In genomic region chr4:65820236-65820635, GRCm38 (mm10) we compare ENCODE assay signal across 21 mouse cellular contexts.
DNase-seq lines count a peak whose midpoint lies in the region; ATAC-seq lines count a peak whose summit lies in the region.
"Had no signal": no experiment of that assay in that cellular context is flagged by ENCODE, and none has a peak within 500 bp of the region (broad histone marks: within the 10 kb centered on the region; RNA-seq: fewer than 3 reads in every experiment).

No protein-coding gene starts in this region.

- no peaks in the 10 kb centered on the region for H3K27me3 ChIP-seq in forebrain, embryonic 12.5 days
- H3K27me3 ChIP-seq in forebrain, embryonic 10.5 days (ENCODE audit: poor library complexity, severe bottlenecking) = no peaks in the 10 kb centered on the region
- no peaks in the 10 kb centered on the region for H3K27me3 ChIP-seq in hindbrain, embryonic 13.5 days
- H3K27me3 ChIP-seq in hindbrain, embryonic 14.5 days (ENCODE audit: control insufficient read depth, insufficient read depth, low read length) = no peaks in the 10 kb centered on the region
- H3K27me3 ChIP-seq in neural tube, embryonic 14.5 days (ENCODE audit: control insufficient read depth, insufficient read depth, low read length) = no peaks in the 10 kb centered on the region
- H3K27me3 ChIP-seq in neural tube, embryonic 15.5 days (replicated peaks) = no peaks in the 10 kb centered on the region
- H3K27me3 ChIP-seq: heart, embryonic 12.5 days; kidney, embryonic 15.5 days; limb, embryonic 15.5 days; liver, embryonic 15.5 days had no signal

- no peak for DNase-seq in forebrain, embryonic 10.5 days (ENCODE audit: extremely low spot score, low spot score)
- DNase-seq in hindbrain, embryonic 14.5 days (ENCODE audit: low spot score) = no peak
- no peak for DNase-seq in right cerebral cortex, postnatal 25 days
- no peak for DNase-seq in embryo, embryonic 9.5 days (ENCODE audit: extremely low spot score)
- DNase-seq: adrenal gland, postnatal 10 days; cerebellum, postnatal 25 days; embryo, embryonic 11 days; gastrocnemius, postnatal 14 days; heart, adult 11 months; kidney, adult 11 months; kidney, postnatal 4 days had no signal

- H3K9me3 ChIP-seq in forebrain, embryonic 12.5 days = no peaks in the 10 kb centered on the region
- H3K9me3 ChIP-seq in forebrain, embryonic 10.5 days = no peaks in the 10 kb centered on the region
- no peaks in the 10 kb centered on the region for H3K9me3 ChIP-seq in hindbrain, embryonic 13.5 days
- no peaks in the 10 kb centered on the region for H3K9me3 ChIP-seq in hindbrain, embryonic 14.5 days (ENCODE audit: control insufficient read depth, low read length)
- no peaks in the 10 kb centered on the region for H3K9me3 ChIP-seq in neural tube, embryonic 14.5 days (ENCODE audit: control insufficient read depth, low read length)
- no peaks in the 10 kb centered on the region for H3K9me3 ChIP-seq in neural tube, embryonic 15.5 days (replicated peaks)
- H3K9me3 ChIP-seq: heart, embryonic 12.5 days; kidney, embryonic 15.5 days; limb, embryonic 15.5 days; liver, embryonic 15.5 days had no signal

- peak; percentile 33; the same call in 1 of the 2 replicates for ATAC-seq in forebrain, embryonic 12.5 days (ENCODE audit: low FRiP score)
- peak; percentile 63; the same call in 1 of the 2 replicates for ATAC-seq in hindbrain, embryonic 13.5 days (ENCODE audit: low FRiP score)
- ATAC-seq in hindbrain, embryonic 14.5 days (ENCODE audit: low FRiP score) = no peak
- ATAC-seq in neural tube, embryonic 14.5 days (ENCODE audit: low read depth) = no peak; the same call in 1 of the 2 replicates
- ATAC-seq in neural tube, embryonic 15.5 days (ENCODE audit: low FRiP score) = no peak
- ATAC-seq: lung, postnatal 0 days had no signal

- no peak overlapping the region for H3K4me3 ChIP-seq in forebrain, embryonic 12.5 days (replicated peaks)
- no peak overlapping the region for H3K4me3 ChIP-seq in forebrain, embryonic 10.5 days
- no peak overlapping the region for H3K4me3 ChIP-seq in hindbrain, embryonic 13.5 days
- no peak overlapping the region for H3K4me3 ChIP-seq in hindbrain, embryonic 14.5 days (replicated peaks; ENCODE audit: low read length)
- H3K4me3 ChIP-seq in neural tube, embryonic 14.5 days (ENCODE audit: low read depth, low read length) = no peak overlapping the region
- no peak overlapping the region for H3K4me3 ChIP-seq in neural tube, embryonic 15.5 days (replicated peaks)
- H3K4me3 ChIP-seq: heart, embryonic 12.5 days; kidney, embryonic 15.5 days; limb, embryonic 15.5 days; liver, embryonic 15.5 days had no signal

- H3K36me3 ChIP-seq in forebrain, embryonic 12.5 days (replicated peaks) = no peaks in the 10 kb centered on the region
- no peaks in the 10 kb centered on the region for H3K36me3 ChIP-seq in forebrain, embryonic 10.5 days (replicated peaks)
- no peaks in the 10 kb centered on the region for H3K36me3 ChIP-seq in hindbrain, embryonic 13.5 days
- H3K36me3 ChIP-seq in hindbrain, embryonic 14.5 days (replicated peaks; ENCODE audit: control insufficient read depth, insufficient read depth) = no peaks in the 10 kb centered on the region
- no peaks in the 10 kb centered on the region for H3K36me3 ChIP-seq in neural tube, embryonic 14.5 days (ENCODE audit: control insufficient read depth, insufficient read depth, low read length)
- H3K36me3 ChIP-seq in neural tube, embryonic 15.5 days = no peaks in the 10 kb centered on the region
- H3K36me3 ChIP-seq: heart, embryonic 12.5 days; kidney, embryonic 15.5 days; limb, embryonic 15.5 days; liver, embryonic 15.5 days had no signal

- 48% methylated on average over 2 of the region's 2 CpGs for WGBS in forebrain, embryonic 12.5 days
- 76% methylated on average over 2 of the region's 2 CpGs for WGBS in forebrain, embryonic 10.5 days
- 33% methylated on average over 2 of the region's 2 CpGs for WGBS in hindbrain, embryonic 13.5 days
- 28% methylated on average over 2 of the region's 2 CpGs for WGBS in hindbrain, embryonic 14.5 days
- WGBS in neural tube, embryonic 14.5 days = 29% methylated on average over 2 of the region's 2 CpGs
- 27% methylated on average over 2 of the region's 2 CpGs for WGBS in neural tube, embryonic 15.5 days

- H3K4me2 ChIP-seq in forebrain, embryonic 12.5 days = no peak overlapping the region
- H3K4me2 ChIP-seq in hindbrain, embryonic 13.5 days = no peak overlapping the region
- no peak overlapping the region for H3K4me2 ChIP-seq in hindbrain, embryonic 14.5 days (replicated peaks)
- no peak overlapping the region for H3K4me2 ChIP-seq in neural tube, embryonic 14.5 days (ENCODE audit: low read depth, low read length)
- no peak overlapping the region for H3K4me2 ChIP-seq in neural tube, embryonic 15.5 days
- H3K4me2 ChIP-seq: heart, embryonic 12.5 days; kidney, embryonic 15.5 days; limb, embryonic 15.5 days; liver, embryonic 15.5 days had no signal

- no peak overlapping the region for H3K9ac ChIP-seq in forebrain, embryonic 12.5 days
- H3K9ac ChIP-seq in hindbrain, embryonic 13.5 days = no peak overlapping the region
- no peak overlapping the region for H3K9ac ChIP-seq in hindbrain, embryonic 14.5 days
- no peak overlapping the region for H3K9ac ChIP-seq in neural tube, embryonic 14.5 days (replicated peaks; ENCODE audit: low read depth, low read length)
- no peak overlapping the region for H3K9ac ChIP-seq in neural tube, embryonic 15.5 days (replicated peaks)
- H3K9ac ChIP-seq: heart, embryonic 12.5 days; kidney, embryonic 15.5 days; limb, embryonic 15.5 days; liver, embryonic 15.5 days had no signal

- peaks cover 10% of the 10 kb centered on the region; the same call in 1 of the 2 replicates for H3K4me1 ChIP-seq in forebrain, embryonic 12.5 days
- H3K4me1 ChIP-seq in forebrain, embryonic 10.5 days = peaks cover 10% of the 10 kb centered on the region; the same call in 1 of the 2 replicates
- peaks cover 11% of the 10 kb centered on the region for H3K4me1 ChIP-seq in hindbrain, embryonic 13.5 days (replicated peaks)
- peaks cover 14% of the 10 kb centered on the region for H3K4me1 ChIP-seq in hindbrain, embryonic 14.5 days (replicated peaks; ENCODE audit: control insufficient read depth, insufficient read depth, low read length)
- H3K4me1 ChIP-seq in neural tube, embryonic 14.5 days (ENCODE audit: control insufficient read depth, insufficient read depth, low read length) = peaks cover 8% of the 10 kb centered on the region; the same call in 1 of the 2 replicates
- H3K4me1 ChIP-seq in neural tube, embryonic 15.5 days = peaks cover 14% of the 10 kb centered on the region
- H3K4me1 ChIP-seq: kidney, embryonic 15.5 days; limb, embryonic 15.5 days; liver, embryonic 15.5 days had no signal

- no peak overlapping the region for H3K27ac ChIP-seq in forebrain, embryonic 12.5 days
- H3K27ac ChIP-seq in forebrain, embryonic 10.5 days = no peak overlapping the region
- H3K27ac ChIP-seq in hindbrain, embryonic 13.5 days = peak overlapping the region; percentile 40; the same call in 1 of the 2 replicates
- no peak overlapping the region for H3K27ac ChIP-seq in hindbrain, embryonic 14.5 days
- H3K27ac ChIP-seq in neural tube, embryonic 14.5 days (ENCODE audit: low read depth, low read length) = 0 out of 2 replicates have a peak overlapping the region, but pooled peaks have one; percentile 22
- no peak overlapping the region for H3K27ac ChIP-seq in neural tube, embryonic 15.5 days (replicated peaks)
- H3K27ac ChIP-seq: kidney, embryonic 15.5 days; limb, embryonic 15.5 days; liver, embryonic 15.5 days; macrophage had no signal

Comparison
In these comparisons a context has a peak if more than half of its experiments do, and no peak if none do; other contexts are left out.
1. ATAC-seq: peak in forebrain, embryonic 12.5 days (single experiment) and hindbrain, embryonic 13.5 days (single experiment); none in hindbrain, embryonic 14.5 days (single experiment), neural tube, embryonic 14.5 days (single experiment) and neural tube, embryonic 15.5 days (single experiment).
2. H3K27ac ChIP-seq: peak in hindbrain, embryonic 13.5 days (single experiment) and neural tube, embryonic 14.5 days (single experiment); none in forebrain, embryonic 12.5 days (single experiment), forebrain, embryonic 10.5 days (single experiment), hindbrain, embryonic 14.5 days (single experiment) and neural tube, embryonic 15.5 days (single experiment).